Mouse (Mus musculus): Measurements from ENCODE around the gene Gm6993. TPM values are rescaled to one million over a fixed set of nuclear protein-coding genes. Genes with fewer than 3 reads are reported as not detected.

Gm6993 gene
- total RNA-seq, 4 experiments from 2014 or later, result not detected

DNA sequence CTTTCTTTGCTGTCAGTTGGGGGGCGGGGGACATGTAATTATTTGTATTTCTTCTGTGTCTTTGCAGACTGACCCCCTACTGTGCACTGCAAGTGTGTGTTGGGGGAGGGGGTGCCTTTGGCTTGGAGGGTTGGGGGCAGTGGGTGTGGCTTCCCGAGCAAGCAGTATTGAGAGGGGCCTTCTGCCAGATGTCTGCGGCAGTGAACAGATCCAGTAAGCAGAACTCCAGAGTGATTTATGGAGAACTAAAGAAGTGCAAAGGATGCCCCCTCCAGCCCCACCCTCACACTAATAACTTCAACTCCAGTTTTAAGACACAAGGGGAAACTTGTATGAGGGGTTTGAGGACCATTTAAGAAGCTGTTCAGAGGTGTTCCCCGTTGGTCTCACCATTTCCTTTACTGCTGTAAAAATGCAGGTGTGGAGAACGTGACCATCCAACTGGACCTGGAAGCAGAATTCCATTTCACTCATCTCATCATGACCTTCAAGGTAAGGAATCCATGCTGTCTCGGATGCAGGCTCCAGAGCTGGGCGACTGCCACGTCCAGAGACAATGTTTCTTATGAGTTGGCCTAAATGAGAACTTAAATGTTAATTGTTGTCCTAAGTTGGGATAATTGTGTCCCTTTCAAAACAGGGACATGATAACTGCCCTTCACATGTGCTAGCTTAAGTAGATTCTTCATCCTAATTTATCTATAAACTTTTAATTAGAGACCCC, 31.6 kb downstream of the Gm6993 start:
- DNase-seq, result no peak

DNA sequence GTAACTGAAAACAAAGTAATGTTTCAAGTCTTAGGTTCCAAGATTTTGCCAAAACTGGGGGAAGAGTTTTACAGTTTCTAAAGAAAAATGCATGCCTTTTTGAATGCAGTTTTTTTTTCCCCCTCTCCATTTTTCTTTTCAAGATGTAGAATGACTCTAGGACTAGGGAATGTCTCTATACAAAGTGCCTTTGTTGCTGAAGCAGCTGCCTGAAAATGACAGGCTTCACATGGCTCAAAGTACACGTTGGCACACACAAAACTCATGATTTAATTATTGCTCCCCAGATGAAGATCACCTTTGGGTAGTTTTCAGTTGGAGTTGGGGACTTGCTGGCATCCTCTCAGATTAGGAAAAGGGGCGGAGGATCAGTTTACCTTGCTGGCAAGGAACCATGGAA, 32.3 kb downstream of the Gm6993 start:
- no peak for DNase-seq

DNA sequence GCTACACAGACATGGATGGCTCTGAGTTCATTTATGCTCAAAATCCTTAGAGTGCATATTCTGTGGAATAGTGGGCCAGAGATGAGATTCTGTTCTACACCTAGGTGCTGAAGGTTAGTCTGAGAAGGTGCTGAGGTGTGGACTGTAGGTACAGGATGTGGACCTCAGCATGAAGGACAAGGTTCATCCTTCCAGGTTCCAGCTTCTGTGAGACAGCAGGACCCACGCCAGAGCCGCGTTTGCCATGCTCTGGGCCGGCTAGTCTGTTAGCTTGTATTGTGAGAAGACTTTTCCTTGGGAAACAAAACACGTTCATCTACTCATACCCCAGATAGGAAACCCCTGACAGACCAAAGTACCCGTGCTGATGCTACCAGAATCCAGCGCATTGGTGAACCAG, 33.1 kb downstream of the Gm6993 start:
- no peak for DNase-seq

DNA sequence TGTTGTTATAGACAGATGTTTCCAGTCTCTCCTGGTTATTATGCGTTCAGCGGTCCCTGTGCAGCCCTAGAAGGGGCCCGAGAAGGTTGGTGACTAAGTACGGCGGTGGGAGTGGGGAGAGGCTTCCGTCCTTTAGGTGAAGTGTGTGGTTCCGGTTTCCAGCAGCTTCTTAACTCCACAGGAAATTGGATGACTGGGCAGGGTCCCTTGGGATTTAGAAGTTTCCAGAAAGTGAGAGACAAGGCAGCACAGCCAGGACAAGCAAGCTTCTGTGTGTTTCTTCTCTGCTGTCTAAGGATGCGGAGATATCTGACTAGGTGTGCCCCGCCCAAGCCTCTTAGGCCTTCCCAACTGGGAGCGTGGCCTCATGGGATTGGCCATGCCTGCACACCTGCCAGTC, 34.8 kb downstream of the Gm6993 start:
- DNase-seq, result no peak

DNA sequence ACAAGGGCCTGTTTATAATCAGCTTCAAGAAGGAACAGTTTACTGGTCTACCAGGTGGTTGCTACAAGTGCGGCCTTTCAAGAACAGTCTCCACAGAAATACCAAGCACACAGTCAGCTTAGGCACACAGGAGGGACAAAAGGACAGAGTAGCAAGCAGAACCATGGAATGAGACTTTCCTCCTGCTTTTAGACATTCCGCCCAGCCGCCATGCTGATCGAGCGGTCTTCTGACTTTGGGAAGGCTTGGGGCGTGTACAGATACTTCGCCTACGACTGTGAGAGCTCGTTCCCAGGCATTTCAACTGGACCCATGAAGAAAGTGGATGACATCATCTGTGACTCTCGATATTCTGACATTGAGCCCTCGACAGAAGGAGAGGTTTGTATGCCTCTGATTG, 37.7 kb downstream of the Gm6993 start:
- DNase-seq, result no peak

DNA sequence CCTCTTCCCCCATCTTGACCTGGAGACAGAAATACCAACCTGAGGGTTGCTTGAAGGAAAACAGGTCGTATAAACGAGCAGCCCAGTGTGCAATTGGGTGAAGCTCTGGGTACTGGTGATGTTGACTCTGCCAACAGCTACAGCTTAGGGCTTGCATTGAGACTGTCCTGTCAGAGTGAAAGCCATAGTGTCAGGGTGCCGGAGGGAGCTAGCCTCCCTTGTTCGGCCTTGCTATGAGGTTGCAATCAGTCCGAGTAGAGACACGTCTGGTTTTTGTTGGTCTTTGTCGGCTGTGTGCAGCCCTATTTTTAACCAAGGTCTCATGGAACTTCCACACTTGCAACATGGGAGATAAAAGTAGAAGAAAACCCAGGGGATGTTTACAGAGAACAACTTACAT, 39.7 kb downstream of the Gm6993 start:
- no peak for DNase-seq

DNA sequence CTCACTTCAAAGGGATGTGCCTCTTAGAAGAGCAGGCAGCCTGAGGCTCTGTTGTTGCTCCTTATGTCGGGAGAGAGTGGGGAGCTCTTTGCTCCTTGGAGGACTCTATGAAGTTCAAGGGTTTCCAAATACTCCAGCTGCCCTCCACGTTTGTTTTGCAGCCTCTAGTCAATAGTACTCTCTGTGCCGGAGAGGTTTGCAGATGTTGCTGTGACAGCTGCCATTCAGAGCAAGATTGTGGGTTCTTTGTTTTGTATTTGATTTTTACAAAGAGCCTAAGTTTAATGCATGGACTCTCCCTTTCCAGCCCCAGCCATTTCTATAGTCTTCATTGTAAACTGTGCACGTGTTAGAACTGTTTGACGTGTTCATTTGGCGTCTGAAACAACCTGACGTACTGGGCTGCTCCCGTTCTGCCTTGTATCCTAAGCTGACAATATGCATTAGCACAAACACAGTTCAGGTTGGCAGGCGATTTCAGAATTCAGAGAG, 40.6 kb downstream of the Gm6993 start:
- no peak for DNase-seq

DNA sequence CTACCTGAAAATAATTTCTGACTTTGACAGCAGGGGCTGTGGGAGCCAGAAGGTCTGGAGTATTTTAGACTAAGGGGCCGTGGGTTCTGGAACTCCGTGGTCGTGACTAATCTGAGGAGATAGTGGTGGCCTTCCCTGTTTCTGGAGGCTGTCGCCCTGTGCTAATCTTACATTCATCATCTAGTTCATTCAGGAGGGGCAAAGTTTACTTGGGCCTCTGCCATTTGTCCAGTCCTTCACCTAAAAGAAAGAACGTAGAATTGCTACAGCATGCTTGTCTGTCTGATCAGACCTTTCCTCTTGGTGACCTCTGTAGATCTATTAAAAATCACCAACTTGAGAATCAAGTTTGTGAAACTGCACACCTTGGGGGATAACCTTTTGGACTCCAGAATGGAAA, 41.7 kb downstream of the Gm6993 start:
- no peak for DNase-seq

DNA sequence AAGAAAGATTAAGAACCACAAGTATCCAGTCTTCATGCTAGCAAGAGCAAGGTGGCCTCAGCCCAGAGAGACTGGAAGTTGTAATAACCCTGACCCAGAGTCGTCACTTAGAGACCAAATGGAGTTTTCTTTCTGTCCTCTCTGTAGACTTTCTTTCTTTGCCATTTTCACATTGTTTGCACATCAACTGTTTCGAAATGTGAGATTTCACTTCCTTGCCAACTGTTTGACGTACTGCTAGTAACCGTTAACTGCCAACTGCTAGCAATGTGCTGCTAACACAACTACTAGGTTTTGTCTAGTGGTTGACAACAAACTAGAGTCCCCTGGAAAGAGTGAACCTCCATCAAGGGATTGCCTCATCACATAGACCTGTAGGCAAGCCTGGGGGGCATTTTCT, 42.6 kb downstream of the Gm6993 start:
- DNase-seq, result no peak

DNA sequence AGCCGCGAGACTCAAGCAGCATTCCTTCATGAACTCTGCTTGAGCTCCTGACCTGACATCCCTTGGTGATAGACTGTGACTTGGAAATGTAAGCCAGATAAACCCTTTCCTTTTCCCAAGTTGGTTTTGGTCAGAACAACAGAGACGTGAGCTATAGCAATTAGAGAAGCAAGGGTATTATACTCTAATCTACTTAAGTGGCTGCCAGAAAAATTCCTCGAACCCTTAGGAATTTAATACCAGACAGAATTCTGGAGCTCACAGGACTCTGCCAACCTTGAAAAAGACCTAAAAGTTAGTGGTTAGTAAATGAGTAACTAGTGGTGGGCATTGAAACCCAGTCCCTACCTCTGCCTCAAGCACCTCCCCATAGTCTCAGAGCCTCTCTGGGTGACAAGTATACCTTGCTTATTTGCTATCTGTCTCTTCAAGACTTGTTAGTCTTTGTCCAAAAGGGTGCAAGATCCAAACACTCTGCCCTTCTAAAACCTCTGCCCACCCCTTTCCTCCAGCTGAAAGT, 43.1 kb downstream of the Gm6993 start:
- no peak for DNase-seq

DNA sequence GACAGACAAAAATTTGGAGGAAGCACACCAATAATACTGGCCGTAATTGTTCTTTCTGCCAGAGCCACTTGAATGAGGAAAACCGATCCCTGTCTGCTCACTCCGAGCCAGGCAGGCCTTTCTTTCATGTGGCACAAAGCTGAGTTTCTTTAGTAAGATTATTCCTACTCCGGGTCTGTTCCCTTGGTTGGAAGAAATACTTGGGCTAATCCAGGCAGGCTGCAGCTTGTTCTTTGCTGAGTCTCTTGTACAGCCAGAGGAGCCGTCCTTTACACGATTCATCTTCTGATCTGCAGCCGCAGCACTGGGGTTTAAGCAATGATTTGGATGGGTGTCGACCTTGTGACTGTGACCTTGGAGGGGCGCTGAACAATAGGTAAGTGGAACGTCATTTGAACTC, 48.5 kb downstream of the Gm6993 start:
- DNase-seq, result no peak

Other genes with a start within 250 kb of the Gm6993 start
- 1 to 10 TPM in 2 of 4 experiments, under 1 TPM in 2; 0.56 to 1.2 (median 0.86) TPM for gene Fam110c, start 166.9 kb upstream of the Gm6993 start, total RNA-seq (2022)
- 100 to 1,000 TPM; 109 to 247 (median 188) TPM for gene Lamb1, start 24.5 kb downstream of the Gm6993 start, total RNA-seq (2022)
- 100 to 1,000 TPM; 191 to 267 (median 232) TPM for gene Dld, start 110.7 kb downstream of the Gm6993 start, total RNA-seq (2022)
- 1 to 10 TPM in 1 of 4 experiments, under 1 TPM in 3; 0.43 to 1.6 (median 0.63) TPM for gene Slc26a3, start 150.1 kb downstream of the Gm6993 start, total RNA-seq (2022)